Mouse (Mus musculus) liver, adult 2 months (tissue): ENCODE results near the gene Dhx32. TPM values are rescaled to one million over a fixed set of nuclear protein-coding genes. Genes with fewer than 3 reads are reported as not detected.

Source experiments
- DNase-seq: peaks from one replicate; pipeline ENCODE4 v3.0.0-alpha.2; 2011; ENCODE audit warnings: low read depth, low spot score; ENCODE audit errors: extremely low read depth
- H3K27ac ChIP-seq: fragments of 200-500 bp; replicated peaks from 2 replicates; pipeline ENCODE4 v1.5.1; 2012; ENCODE audit warnings: low read depth, mild to moderate bottlenecking, control low read depth, inconsistent platforms, low read length; ENCODE audit not compliant: insufficient read depth
- H3K27me3 ChIP-seq: fragments of 200-500 bp; 2 replicates; pipeline ENCODE4 v1.6.1; 2012; ENCODE audit warnings: mild to moderate bottlenecking, moderate library complexity, low read length, inconsistent platforms; ENCODE audit not compliant: control insufficient read depth, insufficient read depth
- H3K36me3 ChIP-seq: fragments of 200-500 bp; 2 replicates; pipeline ENCODE4 v1.6.1; 2012; ENCODE audit warnings: low read length, inconsistent platforms; ENCODE audit not compliant: control insufficient read depth, insufficient read depth
- H3K4me1 ChIP-seq: fragments of 200-500 bp; 2 replicates; pipeline ENCODE4 v1.6.1; 2011; ENCODE audit warnings: low read length; ENCODE audit not compliant: control insufficient read depth, insufficient read depth
- H3K4me3 ChIP-seq: fragments of 200-500 bp; 2 replicates; pipeline ENCODE4 v1.5.1; 2011; ENCODE audit warnings: low read depth, mild to moderate bottlenecking, control low read depth, low read length, moderate library complexity; ENCODE audit not compliant: insufficient read depth
- H3K79me2 ChIP-seq: fragments of 200-500 bp; 2 replicates; pipeline ENCODE4 v1.6.1; 2012; ENCODE audit warnings: inconsistent platforms, mild to moderate bottlenecking, low read length, moderate library complexity; ENCODE audit not compliant: control insufficient read depth, insufficient read depth
- H3K9ac ChIP-seq: fragments of 200-500 bp; 2 replicates; pipeline ENCODE4 v1.6.1; 2012; ENCODE audit warnings: low read depth, mild to moderate bottlenecking, control low read depth, inconsistent platforms, low read length
- CTCF ChIP-seq: fragments of 200-500 bp; IDR thresholded peaks from 2 replicates; pipeline ENCODE4 v1.5.1; 2011; ENCODE audit warnings: low read depth, low read length, control low read depth
- POLR2A ChIP-seq: fragments of 200-500 bp; IDR thresholded peaks from 2 replicates; pipeline ENCODE4 v1.6.1; 2011; ENCODE audit warnings: low read length, control low read depth; ENCODE audit not compliant: insufficient read depth; ENCODE audit errors: extremely low read depth
- WGBS: fragments of 180-500 bp; shearing (Covaris S2); methylation state at CpG from one replicate; pipeline ENCODE4 v1.1.7; 2018; 5-methylcytosine and 5-hydroxymethylcytosine counted together
- polyA plus RNA-seq: library from polyadenylated mRNA; depleted of rRNA; stranded (reverse); fragments of >200 nt; gene quantifications from 2 replicates; pipeline ENCODE4 v1.2.3, GENCODE M21; 2012
- total RNA-seq: library from RNA; depleted of rRNA; stranded (reverse); fragments of >200 nt; gene quantifications from 2 replicates; pipeline ENCODE4 v1.2.3, GENCODE M21; 2014

Dhx32 gene
- total and polyA plus RNA-seq, 2 experiments = 17.0 to 24.0 TPM

DNA sequence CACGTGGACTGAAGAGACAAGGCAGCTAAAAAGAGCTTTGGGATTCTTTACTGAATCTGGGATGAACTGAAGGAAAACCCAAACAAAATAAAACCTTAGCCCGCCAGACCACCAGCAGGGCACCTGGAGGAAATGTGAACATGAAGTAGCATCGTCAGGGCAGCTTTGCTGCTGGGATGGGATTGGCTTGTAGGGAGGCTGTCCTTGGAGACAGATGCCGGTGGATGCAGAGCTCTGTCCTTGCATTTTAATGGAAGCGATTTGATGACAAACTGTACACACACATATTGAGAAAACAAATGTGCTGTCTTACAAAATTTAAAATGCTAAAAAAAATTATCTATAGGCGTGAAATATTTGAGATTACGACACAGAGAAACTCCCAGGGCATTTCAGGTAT, 30.4 kb upstream of the Dhx32 start:
- WGBS = 74% methylated on average over 7 of the region's 7 CpGs

DNA sequence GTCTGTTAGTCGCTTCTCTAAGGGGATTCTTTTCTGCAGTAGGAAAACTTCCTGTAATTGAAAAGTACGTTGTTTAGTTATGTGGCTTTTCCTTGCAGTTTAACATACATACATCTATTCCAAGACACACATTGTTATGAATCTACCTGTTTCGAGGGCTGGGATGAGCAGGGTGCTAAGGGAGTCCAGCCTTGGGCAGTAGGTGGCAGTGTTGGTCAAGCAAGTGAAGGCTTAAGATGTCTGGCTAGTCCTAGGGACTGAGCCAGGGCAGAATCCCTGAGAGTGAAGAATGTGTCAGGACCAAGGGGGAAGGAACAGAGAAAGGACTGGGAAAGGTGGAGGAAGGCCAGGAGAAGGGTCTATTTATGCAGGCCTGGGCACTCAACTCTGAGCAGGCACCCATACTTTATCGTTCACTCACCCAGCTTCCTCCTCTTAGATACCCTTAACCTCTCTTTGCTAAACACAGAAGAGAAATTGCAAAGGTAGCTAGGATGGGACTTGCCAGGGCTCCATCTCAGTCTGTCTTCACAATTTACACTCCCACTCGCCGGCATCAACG, 23.2 kb upstream of the Dhx32 start:
- Histone ChIP-seq H3K27ac (no peak overlapping the region), H3K4me1 (no peaks in the 10 kb centered on the region), H3K36me3 (no peaks in the 10 kb centered on the region), H3K27me3 (no peaks in the 10 kb centered on the region), H3K9ac (no peak overlapping the region), H3K79me2 (no peaks in the 10 kb centered on the region), H3K4me3 (no peak overlapping the region)
- peak; percentile 62 for DNase-seq
- TF ChIP-seq POLR2A (no peak), CTCF (peak; percentile 97)
- 59% methylated on average over 7 of the region's 7 CpGs for WGBS

More for the DNA sequence above, 30.4 kb upstream of the Dhx32 start:
- no peaks in the 10 kb centered on the region for H3K79me2 ChIP-seq
- no peaks in the 10 kb centered on the region for H3K4me1 ChIP-seq
- no peak overlapping the region for H3K4me3 ChIP-seq
- H3K9ac ChIP-seq = no peak overlapping the region
- no peak for TF ChIP-seq POLR2A
- no peak for TF ChIP-seq CTCF
- DNase-seq = no peak
- H3K27ac ChIP-seq = no peak overlapping the region
- no peaks in the 10 kb centered on the region for H3K27me3 ChIP-seq
- H3K36me3 ChIP-seq = no peaks in the 10 kb centered on the region

- 67% methylated on average over 6 of the region's 6 CpGs for WGBS
- no peak for DNase-seq
- TF ChIP-seq CTCF (no peak), POLR2A (no peak)
Measured at GRCm38 (mm10) chr7:133801823-133802222, 19.3 kb upstream of the Dhx32 start.

GRCm38 (mm10) chr7:133799928-133800327, 17.4 kb upstream of the Dhx32 start:
- 91% methylated on average over 5 of the region's 5 CpGs for WGBS
- no peak overlapping the region for H3K27ac ChIP-seq
- TF ChIP-seq CTCF (no peak), POLR2A (no peak)
- no peaks in the 10 kb centered on the region for H3K79me2 ChIP-seq
- H3K4me3 ChIP-seq = no peak overlapping the region
- H3K27me3 ChIP-seq = no peaks in the 10 kb centered on the region
- DNase-seq = no peak
- H3K9ac ChIP-seq = no peak overlapping the region
- no peaks in the 10 kb centered on the region for H3K36me3 ChIP-seq
- H3K4me1 ChIP-seq = peaks cover under 1% of the 10 kb centered on the region; the same call in 1 of the 2 replicates

More at GRCm38 (mm10) chr7:133801823-133802222, 19.3 kb upstream of the Dhx32 start:
- Histone ChIP-seq H3K4me1 (no peaks in the 10 kb centered on the region), H3K79me2 (no peaks in the 10 kb centered on the region), H3K4me3 (no peak overlapping the region), H3K27ac (no peak overlapping the region), H3K36me3 (no peaks in the 10 kb centered on the region), H3K27me3 (no peaks in the 10 kb centered on the region), H3K9ac (no peak overlapping the region)

DNA sequence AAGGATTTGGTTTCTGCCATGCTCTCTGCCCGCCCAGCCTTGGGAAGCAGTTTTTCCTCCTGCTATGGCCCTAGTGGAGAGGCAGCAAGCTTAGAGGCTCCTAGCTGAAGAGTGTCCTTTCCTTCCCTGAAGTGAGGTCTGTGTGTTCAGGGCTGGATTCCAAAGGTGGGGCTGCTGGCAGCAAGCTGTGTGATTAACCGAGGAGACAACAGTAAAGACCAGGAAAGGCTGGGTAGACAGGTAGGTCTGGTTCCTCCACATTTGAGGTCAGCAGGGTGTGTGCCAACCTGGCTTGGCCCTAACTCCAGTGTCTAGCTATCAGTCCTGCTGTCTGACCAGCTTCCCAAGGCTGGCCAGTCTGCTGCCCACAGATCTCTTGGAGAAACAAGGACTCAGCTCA, 12.2 kb upstream of the Dhx32 start:
- DNase-seq = peak; percentile 87
- H3K27me3 ChIP-seq = no peaks in the 10 kb centered on the region
- H3K9ac ChIP-seq = 0 out of 2 replicates have a peak overlapping the region, but pooled peaks have one; percentile 4
- H3K79me2 ChIP-seq = no peaks in the 10 kb centered on the region
- peak overlapping the region; percentile 88 for H3K27ac ChIP-seq
- TF ChIP-seq POLR2A = no peak
- TF ChIP-seq CTCF = no peak
- H3K4me1 ChIP-seq = peaks cover 12% of the 10 kb centered on the region
- WGBS = 55% methylated on average over 2 of the region's 2 CpGs
- no peaks in the 10 kb centered on the region for H3K36me3 ChIP-seq
- H3K4me3 ChIP-seq = no peak overlapping the region

GRCm38 (mm10) chr7:133793248-133794131, 11.0 kb upstream of the Dhx32 start:
- Histone ChIP-seq H3K27me3 (no peaks in the 10 kb centered on the region), H3K36me3 (no peaks in the 10 kb centered on the region), H3K79me2 (no peaks in the 10 kb centered on the region), H3K4me1 (peaks cover 12% of the 10 kb centered on the region), H3K27ac (peak overlapping the region; percentile 88), H3K9ac (peak overlapping the region; percentile 57), H3K4me3 (peak overlapping the region; percentile 42)
- 15% methylated on average over 10 of the region's 10 CpGs for WGBS
- TF ChIP-seq CTCF = no peak
- no peak for TF ChIP-seq POLR2A
- DNase-seq = peak; percentile 100
